Mouse (Mus musculus): ENCODE measurements around the gene Olfr574. TPM values are rescaled to one million over a fixed set of nuclear protein-coding genes. Genes with fewer than 3 reads are reported as not detected.
A peak's percentile ranks its signal among the peaks of the same experiment; 100 is the strongest.

Gene Olfr574
- total RNA-seq (2021) (not detected), polyA plus RNA-seq (2012; rRNA removed) (not detected in 2 replicates)
- long read RNA-seq, result 0 reads

- no peak for DNase-seq
These were observed at the start of gene Olfr574 for GRCm38 (mm10) chr7:102948167-102948566. Gene Olfr574 (plus strand): TSS chr7:102948467.

DNA sequence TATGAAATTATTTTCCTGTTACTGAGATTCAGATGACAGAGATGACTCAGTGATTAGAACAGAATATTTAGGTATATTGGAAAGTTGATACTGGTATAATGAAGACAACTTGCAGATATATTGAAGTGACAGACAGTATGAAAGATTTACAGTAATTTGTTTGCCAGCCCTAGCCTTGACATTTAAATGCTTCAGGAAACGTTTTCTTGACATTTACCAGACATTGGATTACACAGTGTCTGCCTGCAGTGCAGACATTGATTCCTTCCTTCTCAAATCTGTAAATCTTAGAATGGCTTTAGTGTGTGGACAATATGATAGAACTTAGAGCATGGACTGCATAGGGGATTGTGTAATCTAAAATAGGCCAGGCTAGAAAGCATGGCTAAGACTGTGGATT lies 33.0 kb upstream of the Olfr574 start:
- DNase-seq, result no peak

- no peak for DNase-seq
These were observed 31.9 kb upstream of the Olfr574 start for GRCm38 (mm10) chr7:102916405-102916804.

- no peak for DNase-seq
These were observed 31.0 kb upstream of the Olfr574 start, which contains the start of gene Olfr571 for GRCm38 (mm10) chr7:102917032-102917875. Gene Olfr571 (minus strand): TSS chr7:102917536.

GRCm38 (mm10) chr7:102919632-102920031 lies 28.6 kb upstream of the Olfr574 start:
- DNase-seq, result peak; percentile 9

DNA sequence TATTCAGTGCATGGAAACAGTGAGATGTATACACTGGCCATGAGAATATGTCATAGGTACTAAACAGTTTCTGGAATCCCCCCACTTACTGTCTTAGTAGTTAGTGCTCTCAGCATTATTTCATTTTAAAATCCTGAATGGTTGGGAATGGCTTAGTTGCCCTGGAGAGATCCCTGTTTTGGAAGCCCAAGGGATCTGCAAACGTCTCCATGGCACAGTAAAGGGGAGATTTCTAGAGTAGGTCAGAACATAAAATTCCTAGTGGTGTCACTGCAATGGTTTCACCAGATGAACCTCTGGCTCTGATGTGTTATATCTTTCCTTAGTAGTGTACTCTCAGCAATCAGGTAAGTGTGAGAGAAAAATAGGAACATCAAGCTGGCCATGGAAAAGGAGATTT lies 24.2 kb upstream of the Olfr574 start, which contains the start of gene Olfr572:
Olfr572 (plus strand) TSS at position 301 of the 400 bp plus-strand sequence.
- no peak for DNase-seq

DNA sequence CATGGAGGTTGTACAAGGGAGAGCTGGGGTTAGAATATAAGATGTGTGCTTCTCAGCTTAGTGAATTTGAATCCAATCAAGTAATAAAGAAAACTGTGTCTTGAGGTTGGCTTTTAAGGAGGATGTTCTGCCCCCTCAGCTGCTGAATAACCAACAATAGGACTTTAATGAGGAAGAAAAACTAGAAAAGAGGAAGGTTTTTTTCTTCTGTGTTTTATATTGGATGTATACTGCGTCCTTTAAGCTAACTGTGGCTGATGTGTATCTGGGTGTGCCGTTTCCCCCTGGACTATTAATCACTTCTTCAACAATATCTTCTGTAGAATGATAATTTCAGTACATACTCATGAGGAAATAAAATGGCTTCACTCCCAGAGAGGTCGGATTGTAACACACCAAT lies 21.2 kb upstream of the Olfr574 start:
- DNase-seq, result no peak

DNA sequence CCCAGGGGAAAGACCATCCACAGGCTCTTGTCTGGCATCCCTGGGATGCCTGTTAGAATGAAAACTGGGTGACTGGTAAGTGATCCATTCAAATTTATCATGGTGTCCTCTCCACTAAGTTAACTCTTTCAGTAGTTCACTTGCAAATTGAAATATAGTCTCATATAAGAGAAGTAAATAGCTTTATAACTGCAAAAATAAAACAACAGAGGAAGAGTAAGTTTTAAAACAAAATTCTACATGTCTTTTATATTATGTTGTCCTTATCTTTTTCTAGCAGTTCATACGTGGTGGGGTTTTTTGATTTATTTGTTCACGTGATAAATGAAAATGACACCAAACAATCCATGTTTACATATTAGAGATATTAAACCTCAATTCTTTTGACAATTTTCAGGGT lies 5.8 kb upstream of the Olfr574 start, which contains the start of gene Olfr573-ps1:
Olfr573-ps1 (minus strand) TSS at position 101 of the 400 bp plus-strand sequence.
- DNase-seq, result no peak

GRCm38 (mm10) chr7:102943417-102943816 lies 4.8 kb upstream of the Olfr574 start:
- DNase-seq, result no peak

- no peak for DNase-seq
These were observed 2.5 kb downstream of the Olfr574 start for GRCm38 (mm10) chr7:102950732-102951131.

- DNase-seq, result no peak
These were observed 9.9 kb downstream of the Olfr574 start for GRCm38 (mm10) chr7:102958137-102958536.

- DNase-seq, result no peak
These were observed 10.3 kb downstream of the Olfr574 start, which contains the start of gene Olfr575 for GRCm38 (mm10) chr7:102958593-102958992. Gene Olfr575 (minus strand): TSS chr7:102958775.

DNA sequence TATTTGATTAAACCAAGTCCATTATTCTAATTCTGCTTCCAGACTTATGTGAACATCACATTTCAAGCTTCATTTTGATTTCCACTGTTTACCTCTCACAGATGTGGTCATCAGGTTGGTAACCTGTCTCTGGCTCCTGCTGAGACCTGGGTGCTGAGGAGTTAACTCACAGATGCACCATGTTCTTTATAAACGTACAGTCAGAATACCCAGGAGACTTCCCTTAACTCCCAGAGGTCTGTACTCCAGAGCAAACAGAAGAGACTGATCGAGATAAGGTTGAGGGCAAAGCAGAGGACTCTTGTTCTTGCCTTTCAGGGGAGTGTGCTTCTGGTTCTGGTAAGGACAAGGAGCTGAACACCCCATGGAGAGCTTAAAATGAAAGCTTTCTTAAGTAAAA lies 14.1 kb downstream of the Olfr574 start, which contains the start of gene Olfr576:
Olfr576 (plus strand) TSS at position 301 of the 400 bp plus-strand sequence.
- DNase-seq, result no peak

- no peak for DNase-seq
These were observed 26.1 kb downstream of the Olfr574 start for GRCm38 (mm10) chr7:102974399-102974798.

DNA sequence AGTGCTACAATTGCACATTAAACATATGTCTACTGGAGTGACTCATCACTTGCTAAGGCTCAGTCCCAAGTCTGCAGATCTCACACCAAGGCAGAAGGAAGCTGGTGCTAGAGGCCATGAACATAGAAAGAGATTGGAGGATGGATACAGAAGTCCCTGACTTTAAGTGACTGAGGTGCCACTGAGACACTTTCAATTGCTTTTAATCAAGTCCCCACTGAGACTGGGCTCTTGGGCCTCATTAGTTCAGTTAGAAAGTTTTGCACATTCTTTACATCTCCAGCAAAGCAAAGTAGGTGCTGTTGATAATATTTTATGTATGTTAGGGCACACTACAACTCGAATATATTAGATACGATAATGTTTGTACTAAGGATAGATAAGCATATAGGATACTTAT lies 27.6 kb downstream of the Olfr574 start, which contains the start of gene Olfr577:
Olfr577 (minus strand) TSS at position 101 of the 400 bp plus-strand sequence.
- no peak for DNase-seq

- DNase-seq, result no peak
These were observed 41.0 kb downstream of the Olfr574 start, which contains the start of gene Olfr578 for GRCm38 (mm10) chr7:102989224-102989623. Gene Olfr578 (minus strand): TSS chr7:102989324.

Other genes starting within 250 kb of the Olfr574 start
- under 1 TPM; 0.26 to 0.31 TPM for gene Olfr558, start 246.3 kb upstream of the Olfr574 start, total RNA-seq (2021)
- 0.38 and 0.51 TPM in 2 replicates for gene Olfr558, start 246.3 kb upstream of the Olfr574 start, polyA plus RNA-seq (2012; rRNA removed)
- not detected for gene Olfr33, start 229.4 kb upstream of the Olfr574 start, total RNA-seq (2021)
- gene Olfr33, start 229.4 kb upstream of the Olfr574 start, polyA plus RNA-seq (2012; rRNA removed), result 0.11 TPM in 1 of 2 replicates, not detected in the other
- not detected for gene Olfr559, start 221.0 kb upstream of the Olfr574 start, total RNA-seq (2021)
- gene Olfr559, start 221.0 kb upstream of the Olfr574 start, polyA plus RNA-seq (2012; rRNA removed), result not detected in 2 replicates
- not detected for gene Olfr560, start 189.1 kb upstream of the Olfr574 start, total RNA-seq (2021)
- gene Olfr560, start 189.1 kb upstream of the Olfr574 start, polyA plus RNA-seq (2012; rRNA removed), result not detected in 2 replicates
- gene Olfr78, start 189.0 kb upstream of the Olfr574 start, total RNA-seq (2021), result under 1 TPM in 1 of 2 experiments, not detected in 1; 0.24 TPM
- gene Olfr78, start 189.0 kb upstream of the Olfr574 start, polyA plus RNA-seq (2012; rRNA removed), result 0.19 and 0.46 TPM in 2 replicates
- gene Olfr561, start 177.2 kb upstream of the Olfr574 start, total RNA-seq (2021), result not detected
- gene Olfr561, start 177.2 kb upstream of the Olfr574 start, polyA plus RNA-seq (2012; rRNA removed), result not detected in 2 replicates
- gene Olfr564, start 145.0 kb upstream of the Olfr574 start, total RNA-seq (2021), result not detected
- not detected in 2 replicates for gene Olfr564, start 145.0 kb upstream of the Olfr574 start, polyA plus RNA-seq (2012; rRNA removed)
- gene Olfr566, start 89.7 kb upstream of the Olfr574 start, total RNA-seq (2021), result not detected
- not detected in 2 replicates for gene Olfr566, start 89.7 kb upstream of the Olfr574 start, polyA plus RNA-seq (2012; rRNA removed)
- gene Olfr568, start 71.3 kb upstream of the Olfr574 start, total RNA-seq (2021), result not detected
- not detected in 2 replicates for gene Olfr568, start 71.3 kb upstream of the Olfr574 start, polyA plus RNA-seq (2012; rRNA removed)
- not detected for gene Olfr569, start 57.6 kb upstream of the Olfr574 start, total RNA-seq (2021)
- not detected in 2 replicates for gene Olfr569, start 57.6 kb upstream of the Olfr574 start, polyA plus RNA-seq (2012; rRNA removed)
- gene Olfr570, start 53.9 kb upstream of the Olfr574 start, total RNA-seq (2021), result not detected
- not detected in 2 replicates for gene Olfr570, start 53.9 kb upstream of the Olfr574 start, polyA plus RNA-seq (2012; rRNA removed)
- gene Olfr571, start 30.9 kb upstream of the Olfr574 start, total RNA-seq (2021), result not detected
- gene Olfr571, start 30.9 kb upstream of the Olfr574 start, polyA plus RNA-seq (2012; rRNA removed), result not detected in 2 replicates
- not detected for gene Olfr572, start 24.1 kb upstream of the Olfr574 start, total RNA-seq (2021)
- gene Olfr572, start 24.1 kb upstream of the Olfr574 start, polyA plus RNA-seq (2012; rRNA removed), result not detected in 2 replicates
- gene Olfr573-ps1, start 5.9 kb upstream of the Olfr574 start, total RNA-seq (2021), result not detected
- not detected in 2 replicates for gene Olfr573-ps1, start 5.9 kb upstream of the Olfr574 start, polyA plus RNA-seq (2012; rRNA removed)
- gene Olfr575, start 10.3 kb downstream of the Olfr574 start, total RNA-seq (2021), result not detected
- gene Olfr575, start 10.3 kb downstream of the Olfr574 start, polyA plus RNA-seq (2012; rRNA removed), result not detected in 2 replicates
- not detected for gene Olfr576, start 14.2 kb downstream of the Olfr574 start, total RNA-seq (2021)
- gene Olfr576, start 14.2 kb downstream of the Olfr574 start, polyA plus RNA-seq (2012; rRNA removed), result not detected in 2 replicates
- gene Olfr577, start 27.5 kb downstream of the Olfr574 start, total RNA-seq (2021), result not detected
- gene Olfr577, start 27.5 kb downstream of the Olfr574 start, polyA plus RNA-seq (2012; rRNA removed), result not detected in 2 replicates
- gene Olfr578, start 40.9 kb downstream of the Olfr574 start, total RNA-seq (2021), result not detected
- gene Olfr578, start 40.9 kb downstream of the Olfr574 start, polyA plus RNA-seq (2012; rRNA removed), result not detected in 2 replicates
- gene Olfr582, start 89.6 kb downstream of the Olfr574 start, total RNA-seq (2021), result not detected
- not detected in 2 replicates for gene Olfr582, start 89.6 kb downstream of the Olfr574 start, polyA plus RNA-seq (2012; rRNA removed)
- not detected for gene Olfr583, start 102.8 kb downstream of the Olfr574 start, total RNA-seq (2021)
- not detected in 2 replicates for gene Olfr583, start 102.8 kb downstream of the Olfr574 start, polyA plus RNA-seq (2012; rRNA removed)
- gene Olfr584, start 133.4 kb downstream of the Olfr574 start, total RNA-seq (2021), result not detected
- gene Olfr584, start 133.4 kb downstream of the Olfr574 start, polyA plus RNA-seq (2012; rRNA removed), result not detected in 2 replicates
- gene Olfr585, start 149.3 kb downstream of the Olfr574 start, total RNA-seq (2021), result not detected
- gene Olfr585, start 149.3 kb downstream of the Olfr574 start, polyA plus RNA-seq (2012; rRNA removed), result not detected in 2 replicates
- gene Olfr586, start 177.2 kb downstream of the Olfr574 start, total RNA-seq (2021), result not detected
- gene Olfr586, start 177.2 kb downstream of the Olfr574 start, polyA plus RNA-seq (2012; rRNA removed), result not detected in 2 replicates
- gene Olfr588-ps1, start 192.4 kb downstream of the Olfr574 start, total RNA-seq (2021), result not detected
- not detected in 2 replicates for gene Olfr588-ps1, start 192.4 kb downstream of the Olfr574 start, polyA plus RNA-seq (2012; rRNA removed)
- not detected for gene Olfr589, start 207.9 kb downstream of the Olfr574 start, total RNA-seq (2021)
- not detected in 2 replicates for gene Olfr589, start 207.9 kb downstream of the Olfr574 start, polyA plus RNA-seq (2012; rRNA removed)
- not detected for gene Olfr591, start 229.9 kb downstream of the Olfr574 start, total RNA-seq (2021)
- gene Olfr591, start 229.9 kb downstream of the Olfr574 start, polyA plus RNA-seq (2012; rRNA removed), result not detected in 2 replicates
- not detected for gene Olfr592, start 236.3 kb downstream of the Olfr574 start, total RNA-seq (2021)
- not detected in 2 replicates for gene Olfr592, start 236.3 kb downstream of the Olfr574 start, polyA plus RNA-seq (2012; rRNA removed)

Measured in adrenal gland, adult 2 months (tissue).